Mouse (Mus musculus) lung, postnatal 0 days (tissue): ENCODE data around the gene Dcbld2. TPM values are rescaled to one million over a fixed set of nuclear protein-coding genes. Genes with fewer than 3 reads are reported as not detected.
A peak's percentile ranks its signal among the peaks of the same experiment; 100 is the strongest.

Experiments used
- ATAC-seq: fragments of 200-750 bp; cut with Nextera tagmentation; 2 replicates; pipeline ENCODE4 v1.8.0; 2017; ENCODE audit warnings: moderate library complexity
- DNase-seq: peaks from one replicate; pipeline ENCODE4 v3.0.0-alpha.2; 2016; ENCODE audit warnings: low spot score
- H3K27ac ChIP-seq: fragments of 300-500 bp; sonication (generic); 2 replicates; pipeline ENCODE4 v1.5.1; 2014; ENCODE audit warnings: antibody characterized with exemption, mild to moderate bottlenecking, low read length, mixed read lengths
- H3K27me3 ChIP-seq: fragments of 300-500 bp; sonication (generic); replicated peaks from 2 replicates; pipeline ENCODE4 v1.6.1; 2014; ENCODE audit warnings: low read length, mixed read lengths; ENCODE audit not compliant: insufficient read depth
- H3K36me3 ChIP-seq: fragments of 300-500 bp; sonication (generic); 2 replicates; pipeline ENCODE4 v1.6.1; 2014; ENCODE audit warnings: low read length, mixed read lengths; ENCODE audit not compliant: insufficient read depth
- H3K4me1 ChIP-seq: fragments of 300-500 bp; sonication (generic); 2 replicates; pipeline ENCODE4 v1.6.1; 2014; ENCODE audit warnings: antibody characterized with exemption, low read depth, low read length, mixed read lengths; ENCODE audit not compliant: insufficient read depth
- H3K4me2 ChIP-seq: fragments of 300-500 bp; sonication (generic); replicated peaks from 2 replicates; pipeline ENCODE4 v1.6.1; 2014; ENCODE audit warnings: low read depth, mild to moderate bottlenecking, low read length, moderate library complexity, mixed read lengths
- H3K4me3 ChIP-seq: fragments of 300-500 bp; sonication (generic); 2 replicates; pipeline ENCODE4 v1.5.1; 2014; ENCODE audit warnings: low read depth, low read length
- H3K9ac ChIP-seq: fragments of 300-500 bp; sonication (generic); replicated peaks from 2 replicates; pipeline ENCODE4 v1.6.1; 2014; ENCODE audit warnings: low read depth, mild to moderate bottlenecking
- H3K9me3 ChIP-seq: fragments of 300-500 bp; sonication (generic); 2 replicates; pipeline ENCODE4 v1.6.1; 2016; ENCODE audit warnings: low read length, mixed read lengths
- CTCF ChIP-seq: IDR thresholded peaks from 2 replicates; pipeline ENCODE4 v1.5.1; 2016; ENCODE audit warnings: antibody characterized with exemption, mild to moderate bottlenecking
- EP300 ChIP-seq: IDR thresholded peaks from 2 replicates; pipeline ENCODE4 v1.6.1; 2016; ENCODE audit warnings: antibody characterized with exemption, mild to moderate bottlenecking, control low read depth
- WGBS: fragments of 180-500 bp; shearing (Covaris S2); extraction: QIAGEN DNeasy Blood & Tissue Kit; methylation state at CpG from one replicate; pipeline ENCODE4 v1.1.7; 2014; 5-methylcytosine and 5-hydroxymethylcytosine counted together
- polyA plus RNA-seq: library from polyadenylated mRNA; unstranded; fragments of >200 nt; fragmentation: Nextera tagmentation; extraction: Ambion mirVana; gene quantifications from 2 replicates; pipeline ENCODE4 v1.2.1, GENCODE M21; 2015

Gene Dcbld2
- polyA plus RNA-seq, 1 experiment from 2014 or later = 3.3 TPM

DNA sequence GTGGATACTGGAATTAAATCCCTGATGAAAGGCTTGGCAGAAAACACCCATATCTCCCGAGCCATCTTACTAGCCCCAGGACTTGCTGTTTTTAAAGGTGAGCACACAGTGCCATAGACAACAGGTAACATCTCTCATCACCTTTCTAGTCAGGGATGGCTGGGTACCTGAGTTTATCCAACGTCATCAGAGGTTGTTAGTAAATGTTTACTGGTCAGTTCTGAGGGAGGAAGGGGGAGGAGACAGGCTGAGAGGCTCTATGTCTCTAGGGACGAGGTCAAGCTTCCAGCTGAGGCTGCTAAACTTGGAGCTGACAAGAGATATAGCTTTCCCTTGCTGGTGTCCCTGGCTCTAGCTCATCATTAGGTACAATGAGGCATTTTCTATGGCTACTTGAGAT lies 74.1 kb downstream of the Dcbld2 start:
- no peak; the same call in 1 of the 2 replicates for ATAC-seq
- Histone ChIP-seq H3K36me3 (peaks cover 5% of the 10 kb centered on the region; the same call in 1 of the 2 replicates), H3K4me1 (peaks cover 10% of the 10 kb centered on the region; the same call in 1 of the 2 replicates), H3K9ac (no peak overlapping the region), H3K9me3 (no peaks in the 10 kb centered on the region), H3K27ac (peak overlapping the region; percentile 74), H3K4me3 (no peak overlapping the region), H3K4me2 (no peak overlapping the region), H3K27me3 (no peaks in the 10 kb centered on the region)
- TF ChIP-seq EP300 (no peak), CTCF (no peak)
- WGBS = 40% methylated on average over 3 of the region's 3 CpGs
- DNase-seq = no peak

DNA sequence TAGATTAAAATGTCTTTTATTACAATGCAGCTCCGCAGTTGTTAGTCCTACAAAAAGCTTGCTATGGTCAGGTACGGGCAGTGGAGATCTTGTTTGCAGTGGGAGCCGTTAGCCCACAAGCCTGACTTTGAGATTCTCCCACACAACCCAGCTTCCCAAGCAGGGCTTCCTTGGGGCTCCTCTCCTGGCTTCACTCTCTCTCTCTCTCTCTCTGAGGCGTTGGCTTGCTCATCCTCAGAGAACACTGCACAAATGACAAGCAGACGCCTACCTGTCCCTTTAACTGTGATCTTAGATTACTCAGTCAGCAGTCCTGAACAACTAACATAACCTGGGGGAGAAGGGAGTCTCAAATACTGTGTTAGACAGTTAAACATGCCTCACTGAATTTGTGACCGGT lies 79.6 kb downstream of the Dcbld2 start:
- H3K36me3 ChIP-seq = no peaks in the 10 kb centered on the region; the same call in 1 of the 2 replicates
- H3K9me3 ChIP-seq = no peaks in the 10 kb centered on the region
- ATAC-seq = no peak

DNA sequence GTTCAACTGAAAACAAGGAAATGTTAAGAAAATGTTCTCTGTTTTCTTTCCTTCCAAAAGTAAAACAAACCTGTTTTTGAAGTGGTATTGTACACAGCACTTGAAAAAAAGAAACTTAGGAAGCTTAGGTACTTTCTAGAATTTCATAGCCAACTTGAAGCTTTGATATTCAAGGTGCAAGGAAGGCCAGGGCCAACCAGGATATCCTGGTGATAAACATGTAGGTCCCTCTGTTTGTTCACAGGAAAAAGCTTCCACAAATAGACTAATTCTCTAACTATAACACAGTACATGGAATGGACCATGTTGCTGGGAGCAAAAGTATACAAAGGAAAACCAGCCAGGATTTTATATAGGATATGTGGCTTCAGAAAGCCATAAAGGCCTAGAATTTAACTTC lies 88.5 kb downstream of the Dcbld2 start:
- Histone ChIP-seq H3K9ac (no peak overlapping the region), H3K4me1 (peaks cover 18% of the 10 kb centered on the region; the same call in 1 of the 2 replicates), H3K27ac (peak overlapping the region; percentile 74), H3K4me2 (no peak overlapping the region), H3K4me3 (no peak overlapping the region), H3K27me3 (no peaks in the 10 kb centered on the region), H3K36me3 (no peaks in the 10 kb centered on the region), H3K9me3 (no peaks in the 10 kb centered on the region)
- DNase-seq (peak; percentile 54), ATAC-seq (peak; percentile 62)
- TF ChIP-seq CTCF (no peak), EP300 (peak; percentile 95)

More for the DNA sequence above, 79.6 kb downstream of the Dcbld2 start:
- DNase-seq = no peak
- H3K27me3 ChIP-seq = no peaks in the 10 kb centered on the region
- TF ChIP-seq EP300 = no peak
- no peak for TF ChIP-seq CTCF
- no peak overlapping the region for H3K4me3 ChIP-seq
- H3K27ac ChIP-seq = no peak overlapping the region
- 86% methylated on average over 6 of the region's 6 CpGs for WGBS
- no peak overlapping the region for H3K9ac ChIP-seq
- H3K4me1 ChIP-seq = no peaks in the 10 kb centered on the region; the same call in 1 of the 2 replicates
- no peak overlapping the region for H3K4me2 ChIP-seq

DNA sequence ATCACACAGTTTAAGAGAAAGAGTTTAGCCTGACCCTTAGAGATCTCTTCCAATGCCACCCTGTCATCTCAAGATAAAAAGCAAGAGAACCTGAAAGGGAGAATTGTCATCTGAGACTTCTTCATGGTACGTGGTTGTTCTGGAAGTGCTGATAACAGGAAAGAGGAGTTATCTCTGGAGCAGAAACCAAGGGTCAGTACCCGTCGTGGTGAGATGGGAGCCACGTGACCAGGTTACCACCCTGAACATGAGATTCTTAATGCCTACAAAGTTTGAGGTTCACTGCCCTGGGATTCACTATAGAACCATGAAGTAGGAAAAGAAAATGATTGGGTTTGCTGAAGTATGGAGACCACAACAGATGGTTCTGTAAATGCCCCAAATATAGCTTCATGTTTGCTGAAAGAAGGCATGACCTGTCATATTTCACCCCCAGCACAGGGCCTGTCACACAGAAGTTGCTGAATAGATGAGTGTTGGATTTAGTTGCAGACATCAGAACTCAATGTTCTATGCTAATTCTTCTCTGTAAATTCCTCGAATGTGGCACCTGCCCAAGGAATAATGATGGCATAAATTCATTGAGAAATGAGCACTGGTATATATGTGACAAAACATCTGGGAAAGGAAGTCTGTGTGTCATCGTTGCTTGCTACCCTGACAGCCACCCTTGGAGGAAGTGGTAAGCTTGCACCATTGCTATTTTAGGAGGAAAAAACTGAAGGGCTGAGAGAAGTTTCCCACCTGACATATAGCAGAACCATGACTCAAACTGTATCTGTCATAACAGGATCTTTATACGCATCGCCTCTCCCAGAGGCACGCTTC lies 89.9 kb downstream of the Dcbld2 start:
- Histone ChIP-seq H3K4me3 (no peak overlapping the region), H3K27me3 (no peaks in the 10 kb centered on the region), H3K4me2 (no peak overlapping the region), H3K9me3 (no peaks in the 10 kb centered on the region), H3K36me3 (no peaks in the 10 kb centered on the region), H3K4me1 (peaks cover 18% of the 10 kb centered on the region; the same call in 1 of the 2 replicates), H3K9ac (no peak overlapping the region), H3K27ac (peak overlapping the region; percentile 33; the same call in 1 of the 2 replicates)
- TF ChIP-seq CTCF = no peak
- TF ChIP-seq EP300 = peak; percentile 42; the same call in 1 of the 2 replicates
- 57% methylated on average over 9 of the region's 9 CpGs for WGBS
- DNase-seq = peak; percentile 73
- ATAC-seq = peak; percentile 42

DNA sequence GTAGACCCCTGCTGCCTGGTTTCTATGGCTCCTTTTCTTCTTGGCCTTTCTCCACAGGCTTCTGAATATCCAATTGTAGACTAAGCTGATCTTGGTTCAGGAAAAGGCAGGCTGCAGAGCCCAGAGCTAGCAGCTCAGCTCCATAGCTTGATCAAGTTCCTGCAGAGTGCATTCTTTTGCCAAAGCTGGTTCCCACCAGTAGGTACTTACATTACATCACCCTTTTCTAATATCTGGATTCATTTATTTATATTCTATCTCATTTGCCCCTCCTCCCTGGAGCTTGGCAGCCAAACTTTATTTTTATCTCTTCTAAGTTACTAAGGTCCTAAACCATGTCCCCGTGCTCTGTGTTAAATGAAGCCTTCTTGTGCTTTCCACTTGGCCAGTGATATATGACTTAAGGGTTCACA lies 90.9 kb downstream of the Dcbld2 start:
- no peak for TF ChIP-seq EP300
- no peak for TF ChIP-seq CTCF
- no peak overlapping the region for H3K4me2 ChIP-seq
- H3K27me3 ChIP-seq = no peaks in the 10 kb centered on the region
- H3K4me3 ChIP-seq = no peak overlapping the region
- H3K9me3 ChIP-seq = no peaks in the 10 kb centered on the region
- no peaks in the 10 kb centered on the region for H3K36me3 ChIP-seq
- H3K27ac ChIP-seq = 0 out of 2 replicates have a peak overlapping the region, but pooled peaks have one; percentile 28
- DNase-seq (no peak), ATAC-seq (0 out of 2 replicates have a peak, but pooled peaks have one; percentile 6)
- H3K9ac ChIP-seq = no peak overlapping the region
- peaks cover 18% of the 10 kb centered on the region; the same call in 1 of the 2 replicates for H3K4me1 ChIP-seq
- WGBS = 38% methylated on average over 1 of the region's 1 CpGs

DNA sequence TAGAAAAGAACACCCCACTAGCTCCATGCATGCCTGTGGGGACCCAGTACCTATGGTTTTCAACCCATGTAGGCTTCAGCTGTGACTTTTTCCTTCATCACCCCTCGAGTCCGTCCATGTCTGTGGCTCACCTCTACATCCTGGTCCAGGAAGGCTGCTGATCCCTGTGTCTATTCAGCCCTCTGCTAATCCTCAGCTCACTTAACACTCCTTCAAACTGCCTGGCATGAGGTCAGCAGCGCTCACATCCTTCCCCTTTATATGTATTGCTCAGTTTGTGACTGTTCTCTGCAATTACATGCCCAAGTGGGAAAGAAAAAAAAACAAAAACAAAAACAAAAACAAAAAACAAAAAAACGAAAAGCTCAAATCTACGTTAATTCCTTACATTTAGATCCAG lies 91.4 kb downstream of the Dcbld2 start:
- Histone ChIP-seq H3K4me3 (no peak overlapping the region), H3K27me3 (no peaks in the 10 kb centered on the region), H3K4me1 (peaks cover 18% of the 10 kb centered on the region; the same call in 1 of the 2 replicates), H3K27ac (peak overlapping the region; percentile 28; the same call in 1 of the 2 replicates), H3K4me2 (no peak overlapping the region), H3K9me3 (no peaks in the 10 kb centered on the region), H3K36me3 (no peaks in the 10 kb centered on the region), H3K9ac (no peak overlapping the region)
- 72% methylated on average over 5 of the region's 5 CpGs for WGBS
- ATAC-seq (no peak), DNase-seq (no peak)
- TF ChIP-seq CTCF (no peak), EP300 (no peak)
